Mouse (Mus musculus) liver, embryonic 14.5 days (tissue): ENCODE measurements around the gene Mbtps2. TPM values are rescaled to one million over a fixed set of nuclear protein-coding genes. Genes with fewer than 3 reads are reported as not detected.

Source experiments
- ATAC-seq: fragments of 200-750 bp; cut with Nextera tagmentation; 2 replicates; pipeline ENCODE4 v1.8.0; 2017; ENCODE audit warnings: moderate number of reproducible peaks, mild to moderate bottlenecking, moderate library complexity; ENCODE audit not compliant: insufficient read depth
- DNase-seq, 3 experiments: peaks; one replicate each; pipeline ENCODE4 v3.0.0-alpha.2; 2012 to 2013; ENCODE audit warnings: low read depth in 3 of 3, low spot score in 3 of 3
- H3K27ac ChIP-seq: fragments of 300-500 bp; sonication (generic); 2 replicates; pipeline ENCODE4 v1.5.1; 2014; ENCODE audit warnings: moderate library complexity, mild to moderate bottlenecking, control low read depth, inconsistent platforms
- H3K27me3 ChIP-seq: fragments of 300-500 bp; sonication (generic); 2 replicates; pipeline ENCODE4 v1.6.1; 2014; ENCODE audit warnings: mild to moderate bottlenecking, low read length, moderate library complexity; ENCODE audit not compliant: control insufficient read depth, insufficient read depth
- H3K36me3 ChIP-seq: fragments of 300-500 bp; sonication (generic); replicated peaks from 2 replicates; pipeline ENCODE4 v1.6.1; 2014; ENCODE audit warnings: low read depth; ENCODE audit not compliant: control insufficient read depth, insufficient read depth
- H3K4me1 ChIP-seq, 2 experiments: fragments of 200-500 bp in 1 of 2; fragments of 300-500 bp in 1 of 2; sonication (generic) in 1 of 2; replicated peaks; 2 replicates each; pipeline ENCODE4 v1.6.1; 2012 to 2014; ENCODE audit warnings: antibody characterized with exemption in 1 of 2, inconsistent platforms in 1 of 2, low read length in 1 of 2; ENCODE audit not compliant: control insufficient read depth in 2 of 2, insufficient read depth in 2 of 2
- H3K4me2 ChIP-seq: fragments of 300-500 bp; sonication (generic); 2 replicates; pipeline ENCODE4 v1.6.1; 2014; ENCODE audit warnings: low read depth, mild to moderate bottlenecking, control low read depth, moderate library complexity
- H3K4me3 ChIP-seq, 2 experiments: fragments of 200-500 bp in 1 of 2; fragments of 300-500 bp in 1 of 2; sonication (generic) in 1 of 2; 2 replicates each; pipeline ENCODE4 v1.5.1; 2012 to 2014; ENCODE audit warnings: low read depth in 2 of 2, low read length in 2 of 2, mild to moderate bottlenecking in 2 of 2, control low read depth in 1 of 2, inconsistent platforms in 1 of 2, moderate library complexity in 1 of 2; ENCODE audit not compliant: insufficient read depth in 1 of 2
- H3K9ac ChIP-seq: fragments of 300-500 bp; sonication (generic); replicated peaks from 2 replicates; pipeline ENCODE4 v1.6.1; 2014; ENCODE audit warnings: mild to moderate bottlenecking, control low read depth, moderate library complexity
- H3K9me3 ChIP-seq: fragments of 300-500 bp; sonication (generic); 2 replicates; pipeline ENCODE4 v1.6.1; 2016; ENCODE audit warnings: low read length, mixed read lengths; ENCODE audit not compliant: control insufficient read depth
- CTCF ChIP-seq: IDR thresholded peaks from 2 replicates; pipeline ENCODE4 v1.5.1; 2016; ENCODE audit warnings: antibody characterized with exemption, low read depth, control low read depth
- EP300 ChIP-seq: IDR thresholded peaks from 2 replicates; pipeline ENCODE4 v1.6.1; 2016; ENCODE audit warnings: antibody characterized with exemption, low read depth
- WGBS: fragments of 180-500 bp; shearing (Covaris S2); extraction: QIAGEN DNeasy Blood & Tissue Kit; methylation state at CpG from one replicate; pipeline ENCODE4 v1.1.7; 2014; ENCODE audit not compliant: insufficient replicate concordance; 5-methylcytosine and 5-hydroxymethylcytosine counted together
- polyA plus RNA-seq, 2 experiments: library from polyadenylated mRNA; depleted of rRNA in 1 of 2; stranded (reverse) in 1 of 2; unstranded in 1 of 2; fragments of >200 nt; fragmentation: Nextera tagmentation in 1 of 2; extraction: Ambion mirVana in 1 of 2; gene quantifications; 2 replicates each; pipeline versions ENCODE4 v1.2.1 to v1.2.3; 2012 to 2014

Mbtps2 gene
- polyA plus RNA-seq, 2 experiments: 4.0 to 6.1 TPM

DNA sequence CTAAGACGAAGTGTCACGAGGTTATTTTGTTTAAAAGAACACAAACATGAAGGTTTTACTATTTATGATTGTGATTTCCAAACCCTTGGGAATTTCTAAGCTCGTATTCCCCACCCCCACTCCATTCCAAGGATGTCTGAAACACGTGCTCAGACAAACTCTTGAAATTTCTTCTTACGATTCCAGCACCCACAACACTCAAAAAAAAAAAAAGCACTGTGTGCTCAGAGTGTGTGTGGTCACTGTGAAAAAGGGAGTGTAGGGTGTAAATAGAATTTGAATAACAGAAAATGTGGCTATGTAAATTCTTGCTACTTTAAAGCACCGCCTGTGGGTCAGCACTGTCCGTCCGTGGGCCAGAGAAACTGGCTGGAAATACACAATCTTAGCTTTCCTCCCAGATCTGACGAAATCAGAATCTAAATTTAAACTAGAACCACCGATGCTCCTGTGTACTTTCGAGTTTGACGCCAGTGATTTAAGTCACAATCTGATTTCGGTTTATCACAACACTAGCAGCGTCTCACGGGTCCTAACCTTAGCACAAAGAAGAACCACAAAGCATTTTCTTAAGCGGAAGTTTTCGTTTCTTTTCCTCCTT lies 830 bp downstream of the Mbtps2 start:
- H3K9ac ChIP-seq: peak overlapping the region; percentile 57
- no peaks in the 10 kb centered on the region for H3K36me3 ChIP-seq

DNA sequence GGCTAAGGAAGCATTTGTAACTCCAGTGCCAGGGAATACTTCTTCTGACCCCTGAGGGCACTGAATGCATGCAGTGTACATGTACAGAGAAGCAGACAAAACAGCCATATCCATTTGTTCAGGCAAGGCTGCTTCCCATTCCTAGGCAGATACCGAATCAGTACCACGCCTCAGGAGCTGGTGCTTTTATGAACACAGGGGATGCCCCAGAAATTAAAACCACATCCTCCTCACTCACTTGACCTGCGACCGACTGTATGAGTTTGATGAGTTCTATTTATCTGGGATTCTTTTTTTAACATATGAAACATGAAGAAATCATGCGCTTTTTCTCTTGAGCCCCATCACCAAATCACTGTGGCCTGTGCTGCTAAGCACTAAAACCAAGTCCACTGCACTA lies 1.7 kb downstream of the Mbtps2 start:
- H3K4me2 ChIP-seq: peak overlapping the region; percentile 61; the same call in 1 of the 2 replicates
- ATAC-seq (no peak), DNase-seq (no peak)
- H3K27ac ChIP-seq: no peak overlapping the region
- H3K36me3 ChIP-seq: no peaks in the 10 kb centered on the region
- 41% methylated on average over 5 of the region's 5 CpGs for WGBS
- H3K4me1 ChIP-seq: peaks cover 0 to 1% of the 10 kb centered on the region in 2 experiments; a peak in 2 of 4 replicates
- H3K4me3 ChIP-seq: no peak overlapping the region; a peak in 1 of 4 replicates
- no peaks in the 10 kb centered on the region for H3K27me3 ChIP-seq
- no peak overlapping the region for H3K9ac ChIP-seq
- no peaks in the 10 kb centered on the region for H3K9me3 ChIP-seq
- TF ChIP-seq EP300: no peak
- no peak for TF ChIP-seq CTCF

More for the DNA sequence above, 830 bp downstream of the Mbtps2 start:
- no peak for TF ChIP-seq EP300
- no peak for TF ChIP-seq CTCF
- H3K27ac ChIP-seq: no peak overlapping the region
- peak overlapping the region; percentile 61 for H3K4me2 ChIP-seq
- ATAC-seq: no peak
- H3K9me3 ChIP-seq: no peaks in the 10 kb centered on the region
- no peaks in the 10 kb centered on the region for H3K27me3 ChIP-seq
- no peak for DNase-seq
- 13% methylated on average over 17 of the region's 17 CpGs for WGBS
- peaks cover 0 to 1% of the 10 kb centered on the region in 2 experiments; a peak in 2 of 4 replicates for H3K4me1 ChIP-seq
- peak overlapping the region; percentile 65 to 85 for H3K4me3 ChIP-seq

DNA sequence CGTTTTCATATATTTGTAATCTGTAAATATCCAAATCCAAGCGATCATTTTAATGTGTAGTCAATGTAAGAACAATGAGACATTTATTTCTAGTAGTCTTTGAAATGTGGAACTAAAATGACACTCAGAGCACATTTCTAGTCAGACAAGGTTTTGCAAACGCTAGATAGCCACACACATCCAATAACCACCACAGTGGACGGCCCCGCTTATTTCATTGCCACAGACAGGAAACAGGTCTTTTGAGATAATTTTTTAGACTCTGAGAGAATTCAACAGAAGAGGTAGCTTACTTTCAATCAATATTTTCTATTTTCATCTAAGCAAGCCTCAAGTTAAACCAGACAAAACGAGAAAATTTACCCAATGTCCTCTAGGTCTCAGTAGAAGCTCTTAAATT lies 2.6 kb downstream of the Mbtps2 start:
- Histone ChIP-seq H3K27me3 (no peaks in the 10 kb centered on the region), H3K36me3 (no peaks in the 10 kb centered on the region), H3K4me2 (0 out of 2 replicates have a peak overlapping the region, but pooled peaks have one; percentile 20), H3K4me1 (peaks cover 0 to 1% of the 10 kb centered on the region in 2 experiments; a peak in 2 of 4 replicates), H3K9me3 (no peaks in the 10 kb centered on the region), H3K27ac (no peak overlapping the region), H3K9ac (no peak overlapping the region), H3K4me3 (no peak overlapping the region)
- 19% methylated on average over 6 of the region's 6 CpGs for WGBS
- no peak for ATAC-seq
- DNase-seq: no peak
- no peak for TF ChIP-seq CTCF
- no peak for TF ChIP-seq EP300

DNA sequence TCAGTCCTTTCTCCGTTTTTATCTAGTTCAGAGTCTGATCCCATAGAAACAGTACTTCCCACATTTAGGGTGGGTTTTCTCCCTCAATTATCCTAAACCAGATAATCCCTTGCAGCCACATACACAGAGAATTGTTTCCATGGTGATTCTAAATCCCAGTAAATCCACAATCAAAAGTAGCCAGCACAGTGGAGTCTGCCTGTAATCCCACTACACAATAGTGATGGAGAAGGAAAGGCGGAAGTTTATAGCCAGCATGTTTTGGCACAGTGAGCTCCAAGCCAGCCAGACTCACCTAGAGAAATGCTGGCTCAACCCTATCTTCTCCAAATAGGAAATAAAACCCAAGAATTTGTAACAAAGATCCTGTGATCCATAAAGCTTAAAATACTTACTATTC lies 3.9 kb downstream of the Mbtps2 start:
- Histone ChIP-seq H3K4me1 (peaks cover 0 to 1% of the 10 kb centered on the region in 2 experiments; a peak in 2 of 4 replicates), H3K4me2 (no peak overlapping the region), H3K4me3 (no peak overlapping the region), H3K27ac (no peak overlapping the region), H3K36me3 (no peaks in the 10 kb centered on the region), H3K9me3 (no peaks in the 10 kb centered on the region), H3K9ac (no peak overlapping the region), H3K27me3 (no peaks in the 10 kb centered on the region)
- ATAC-seq (no peak), DNase-seq (no peak)
- TF ChIP-seq CTCF: no peak
- TF ChIP-seq EP300: no peak
- 53% methylated on average over 2 of the region's 2 CpGs for WGBS

DNA sequence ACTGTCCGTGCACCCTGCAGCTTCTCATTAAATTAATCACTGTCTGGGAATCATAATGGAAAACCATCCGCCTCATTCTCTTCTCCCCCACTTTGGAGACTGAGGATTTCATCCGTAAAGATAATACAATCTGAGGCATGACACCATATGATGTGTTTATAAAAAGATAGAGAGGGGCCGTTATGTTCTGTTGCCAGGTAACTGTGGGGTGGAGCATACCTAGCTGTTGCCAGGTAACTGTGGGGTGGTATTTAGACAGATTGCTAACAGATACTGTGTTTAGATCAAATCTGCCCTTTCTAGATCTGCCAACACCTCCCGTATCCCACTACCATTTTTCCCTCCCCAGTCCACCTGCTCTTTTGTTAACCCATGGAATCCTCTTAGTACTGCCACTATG lies 11.5 kb downstream of the Mbtps2 start:
- no peak overlapping the region for H3K27ac ChIP-seq
- no peaks in the 10 kb centered on the region for H3K4me1 ChIP-seq
- no peak for ATAC-seq
- H3K4me3 ChIP-seq: no peak overlapping the region
- H3K4me2 ChIP-seq: no peak overlapping the region
- no peaks in the 10 kb centered on the region for H3K36me3 ChIP-seq
- 69% methylated on average over 5 of the region's 5 CpGs for WGBS
- no peaks in the 10 kb centered on the region for H3K27me3 ChIP-seq
- H3K9me3 ChIP-seq: no peaks in the 10 kb centered on the region
- TF ChIP-seq EP300 (no peak), CTCF (no peak)
- DNase-seq: no peak
- no peak overlapping the region for H3K9ac ChIP-seq
